Mouse (Mus musculus) spleen, adult 2 months (tissue): Measurements from ENCODE around the gene Ndufa4l2.

Experiments used
- CTCF ChIP-seq: fragments of 200-500 bp; IDR thresholded peaks from 2 replicates; pipeline ENCODE4 v1.5.1; 2011; ENCODE audit warnings: mild to moderate bottlenecking, inconsistent platforms; ENCODE audit not compliant: insufficient read depth, insufficient read length, insufficient replicate concordance; ENCODE audit errors: extremely low read depth
- POLR2A ChIP-seq: fragments of 200-500 bp; IDR thresholded peaks from 2 replicates; pipeline ENCODE4 v1.6.1; 2011; ENCODE audit warnings: low read depth, low read length, inconsistent platforms

GRCm38 (mm10) chr10:127511634-127512306 lies 3.0 kb upstream of the Ndufa4l2 start:
- TF ChIP-seq POLR2A (no peak), CTCF (no peak)
